Mouse (Mus musculus) lung, embryonic 16.5 days (tissue): ENCODE results near the gene Mpp6. TPM values are rescaled to one million over a fixed set of nuclear protein-coding genes. Genes with fewer than 3 reads are reported as not detected.

Experiments
- ATAC-seq: fragments of 200-750 bp; cut with Nextera tagmentation; 2 replicates; pipeline ENCODE4 v1.8.0; 2017; ENCODE audit warnings: low read depth, mild to moderate bottlenecking, moderate library complexity
- H3K27ac ChIP-seq: fragments of 300-500 bp; sonication (generic); 2 replicates; pipeline ENCODE4 v1.5.1; 2014; ENCODE audit warnings: mild to moderate bottlenecking, control low read depth, low read length
- H3K27me3 ChIP-seq: fragments of 300-500 bp; sonication (generic); 2 replicates; pipeline ENCODE4 v1.6.1; 2014; ENCODE audit warnings: low read depth, low read length, mixed read lengths; ENCODE audit not compliant: control insufficient read depth, insufficient read depth
- H3K36me3 ChIP-seq: fragments of 300-500 bp; sonication (generic); 2 replicates; pipeline ENCODE4 v1.6.1; 2014; ENCODE audit warnings: low read length; ENCODE audit not compliant: control insufficient read depth, insufficient read depth
- H3K4me1 ChIP-seq: fragments of 300-500 bp; sonication (generic); replicated peaks from 2 replicates; pipeline ENCODE4 v1.6.1; 2014; ENCODE audit warnings: low read length, mixed read lengths; ENCODE audit not compliant: control insufficient read depth, insufficient read depth
- H3K4me2 ChIP-seq: fragments of 300-500 bp; sonication (generic); 2 replicates; pipeline ENCODE4 v1.6.1; 2014; ENCODE audit warnings: low read depth, low read length, control low read depth
- H3K4me3 ChIP-seq: fragments of 300-500 bp; sonication (generic); 2 replicates; pipeline ENCODE4 v1.5.1; 2014; ENCODE audit warnings: mild to moderate bottlenecking, low read length, control low read depth
- H3K9ac ChIP-seq: fragments of 300-500 bp; sonication (generic); 2 replicates; pipeline ENCODE4 v1.6.1; 2014; ENCODE audit warnings: low read length, control low read depth
- H3K9me3 ChIP-seq: fragments of 300-500 bp; sonication (generic); 2 replicates; pipeline ENCODE4 v1.6.1; 2016; ENCODE audit warnings: low read length; ENCODE audit not compliant: control insufficient read depth
- WGBS: fragments of 180-500 bp; shearing (Covaris S2); extraction: QIAGEN DNeasy Blood & Tissue Kit; methylation state at CpG from one replicate; pipeline ENCODE4 v1.1.7; 2014; 5-methylcytosine and 5-hydroxymethylcytosine counted together
- polyA plus RNA-seq: library from polyadenylated mRNA; unstranded; fragments of >200 nt; fragmentation: Nextera tagmentation; extraction: Ambion mirVana; gene quantifications from 2 replicates; pipeline ENCODE4 v1.2.1, GENCODE M21; 2015

Gene Mpp6
- polyA plus RNA-seq, 1 experiment from 2014 or later, result 52.7 TPM

GRCm38 (mm10) chr6:50228180-50228579, 118.1 kb downstream of the Mpp6 start:
- no peaks in the 10 kb centered on the region for H3K27me3 ChIP-seq
- no peak overlapping the region for H3K9ac ChIP-seq
- no peak overlapping the region for H3K4me2 ChIP-seq
- H3K4me3 ChIP-seq, result no peak overlapping the region
- no peaks in the 10 kb centered on the region for H3K36me3 ChIP-seq
- peak; percentile 57; the same call in 1 of the 2 replicates for ATAC-seq
- no peaks in the 10 kb centered on the region for H3K4me1 ChIP-seq
- H3K27ac ChIP-seq, result no peak overlapping the region
- WGBS, result 66% methylated on average over 5 of the region's 5 CpGs
- no peaks in the 10 kb centered on the region for H3K9me3 ChIP-seq

GRCm38 (mm10) chr6:50231288-50231687, 121.2 kb downstream of the Mpp6 start:
- WGBS, result 87% methylated on average over 5 of the region's 5 CpGs
- Histone ChIP-seq H3K27me3 (no peaks in the 10 kb centered on the region), H3K4me2 (no peak overlapping the region), H3K9ac (no peak overlapping the region), H3K9me3 (no peaks in the 10 kb centered on the region), H3K36me3 (no peaks in the 10 kb centered on the region), H3K27ac (no peak overlapping the region), H3K4me3 (no peak overlapping the region), H3K4me1 (no peaks in the 10 kb centered on the region)
- no peak for ATAC-seq

GRCm38 (mm10) chr6:50232984-50233383, 122.9 kb downstream of the Mpp6 start:
- H3K4me1 ChIP-seq, result no peaks in the 10 kb centered on the region
- no peaks in the 10 kb centered on the region for H3K27me3 ChIP-seq
- 33% methylated on average over 1 of the region's 1 CpGs for WGBS
- H3K9me3 ChIP-seq, result no peaks in the 10 kb centered on the region
- no peak for ATAC-seq
- H3K4me3 ChIP-seq, result no peak overlapping the region
- no peak overlapping the region for H3K9ac ChIP-seq
- no peak overlapping the region for H3K4me2 ChIP-seq
- H3K36me3 ChIP-seq, result no peaks in the 10 kb centered on the region
- no peak overlapping the region for H3K27ac ChIP-seq

DNA sequence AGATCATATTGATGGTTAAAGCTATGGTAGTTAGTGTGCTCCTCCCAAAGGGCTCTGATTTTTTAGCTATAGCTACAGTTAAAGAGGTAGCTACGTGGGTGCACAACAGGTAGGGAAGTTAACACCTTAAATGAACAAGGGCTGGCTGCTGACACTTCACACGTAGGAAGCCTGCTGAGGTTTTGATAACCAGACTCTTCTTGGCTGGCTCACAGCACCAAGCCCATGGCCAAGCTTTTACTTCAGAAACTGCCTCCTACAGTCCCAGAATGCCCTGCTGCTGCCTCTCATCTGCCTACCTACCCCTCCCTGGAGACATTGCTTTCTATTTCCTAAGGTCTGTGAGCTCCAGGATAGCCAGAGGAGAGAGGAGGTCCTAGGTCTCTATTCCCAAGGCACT, 127.9 kb downstream of the Mpp6 start:
- ATAC-seq, result no peak
- WGBS, result 58% methylated on average over 2 of the region's 2 CpGs
- Histone ChIP-seq H3K4me1 (no peaks in the 10 kb centered on the region), H3K4me3 (no peak overlapping the region), H3K36me3 (no peaks in the 10 kb centered on the region), H3K27ac (no peak overlapping the region), H3K9ac (no peak overlapping the region), H3K27me3 (no peaks in the 10 kb centered on the region), H3K9me3 (no peaks in the 10 kb centered on the region), H3K4me2 (no peak overlapping the region)

GRCm38 (mm10) chr6:50239902-50240301, 129.9 kb downstream of the Mpp6 start:
- Histone ChIP-seq H3K9me3 (no peaks in the 10 kb centered on the region), H3K36me3 (no peaks in the 10 kb centered on the region), H3K27me3 (no peaks in the 10 kb centered on the region), H3K4me2 (no peak overlapping the region), H3K4me3 (no peak overlapping the region), H3K9ac (no peak overlapping the region), H3K4me1 (no peaks in the 10 kb centered on the region), H3K27ac (no peak overlapping the region)
- ATAC-seq, result no peak
- WGBS, result 76% methylated on average over 2 of the region's 2 CpGs

- Histone ChIP-seq H3K36me3 (no peaks in the 10 kb centered on the region), H3K9ac (no peak overlapping the region), H3K4me1 (no peaks in the 10 kb centered on the region), H3K4me2 (no peak overlapping the region), H3K9me3 (no peaks in the 10 kb centered on the region), H3K27ac (no peak overlapping the region), H3K27me3 (no peaks in the 10 kb centered on the region), H3K4me3 (no peak overlapping the region)
- 66% methylated on average over 5 of the region's 5 CpGs for WGBS
- no peak for ATAC-seq
Observed at GRCm38 (mm10) chr6:50240437-50240836, 130.4 kb downstream of the Mpp6 start.

- Histone ChIP-seq H3K9ac (no peak overlapping the region), H3K4me2 (no peak overlapping the region), H3K27me3 (no peaks in the 10 kb centered on the region), H3K4me3 (no peak overlapping the region), H3K9me3 (no peaks in the 10 kb centered on the region), H3K36me3 (no peaks in the 10 kb centered on the region), H3K4me1 (no peaks in the 10 kb centered on the region), H3K27ac (no peak overlapping the region)
- ATAC-seq, result no peak
- 63% methylated on average over 4 of the region's 4 CpGs for WGBS
Observed at GRCm38 (mm10) chr6:50244126-50244525, 134.1 kb downstream of the Mpp6 start.

- no peaks in the 10 kb centered on the region for H3K27me3 ChIP-seq
- ATAC-seq, result no peak
- no peak overlapping the region for H3K9ac ChIP-seq
- no peaks in the 10 kb centered on the region for H3K9me3 ChIP-seq
- no peaks in the 10 kb centered on the region for H3K36me3 ChIP-seq
- 72% methylated on average over 4 of the region's 4 CpGs for WGBS
- no peak overlapping the region for H3K27ac ChIP-seq
- H3K4me3 ChIP-seq, result no peak overlapping the region
- H3K4me2 ChIP-seq, result no peak overlapping the region
- H3K4me1 ChIP-seq, result no peaks in the 10 kb centered on the region
Observed at GRCm38 (mm10) chr6:50244967-50245366, 134.9 kb downstream of the Mpp6 start.

GRCm38 (mm10) chr6:50247356-50247755, 137.3 kb downstream of the Mpp6 start:
- no peaks in the 10 kb centered on the region for H3K9me3 ChIP-seq
- 61% methylated on average over 2 of the region's 2 CpGs for WGBS
- H3K4me3 ChIP-seq, result no peak overlapping the region
- H3K27me3 ChIP-seq, result no peaks in the 10 kb centered on the region
- no peak for ATAC-seq
- peaks cover under 1% of the 10 kb centered on the region; the same call in 1 of the 2 replicates for H3K4me1 ChIP-seq
- H3K36me3 ChIP-seq, result no peaks in the 10 kb centered on the region
- no peak overlapping the region for H3K27ac ChIP-seq
- no peak overlapping the region for H3K4me2 ChIP-seq
- no peak overlapping the region for H3K9ac ChIP-seq

DNA sequence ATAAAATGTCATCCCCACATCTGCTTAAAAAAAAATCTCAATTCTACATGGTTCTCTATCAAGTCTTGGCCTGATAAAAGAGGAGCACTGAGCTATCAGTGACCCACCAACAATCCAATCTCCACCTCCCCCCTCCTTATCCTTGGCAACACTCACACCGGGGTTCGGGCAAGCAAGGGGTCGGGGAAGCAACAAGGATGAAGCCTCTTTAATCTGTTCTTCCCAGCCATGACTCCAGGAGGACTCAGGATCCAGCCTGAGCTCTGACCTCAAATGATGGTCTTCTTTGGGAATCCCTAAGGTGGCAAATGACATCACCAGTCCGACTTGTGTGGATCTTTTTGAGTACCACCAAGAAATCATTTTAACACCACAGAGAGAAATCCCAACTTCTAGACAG, 137.8 kb downstream of the Mpp6 start:
- Histone ChIP-seq H3K27me3 (no peaks in the 10 kb centered on the region), H3K9me3 (no peaks in the 10 kb centered on the region), H3K36me3 (no peaks in the 10 kb centered on the region), H3K4me2 (no peak overlapping the region), H3K9ac (no peak overlapping the region), H3K4me1 (peaks cover 3% of the 10 kb centered on the region; the same call in 1 of the 2 replicates), H3K4me3 (no peak overlapping the region), H3K27ac (no peak overlapping the region)
- no peak for ATAC-seq
- 78% methylated on average over 4 of the region's 4 CpGs for WGBS
